Mouse (Mus musculus) limb, embryonic 13.5 days (tissue): ENCODE results near the gene Ccp110. TPM values are rescaled to one million over a fixed set of nuclear protein-coding genes. Genes with fewer than 3 reads are reported as not detected.

Experiments used
- ATAC-seq: fragments of 200-750 bp; cut with Nextera tagmentation; 2 replicates; pipeline ENCODE4 v1.8.0; 2017; ENCODE audit warnings: low read depth, moderate number of reproducible peaks, moderate TSS enrichment; ENCODE audit not compliant: low FRiP score
- H3K27ac ChIP-seq: fragments of 300-500 bp; sonication (generic); 2 replicates; pipeline ENCODE4 v1.5.1; 2015; ENCODE audit warnings: inconsistent platforms, mild to moderate bottlenecking, moderate library complexity
- H3K27me3 ChIP-seq: fragments of 300-500 bp; sonication (generic); 2 replicates; pipeline ENCODE4 v1.6.1; 2015; ENCODE audit warnings: mild to moderate bottlenecking, inconsistent platforms
- H3K36me3 ChIP-seq: fragments of 300-500 bp; sonication (generic); 2 replicates; pipeline ENCODE4 v1.6.1; 2015; ENCODE audit warnings: inconsistent platforms, mild to moderate bottlenecking, moderate library complexity
- H3K4me1 ChIP-seq: fragments of 300-500 bp; sonication (generic); 2 replicates; pipeline ENCODE4 v1.6.1; 2015; ENCODE audit warnings: inconsistent platforms
- H3K4me2 ChIP-seq: fragments of 300-500 bp; sonication (generic); replicated peaks from 2 replicates; pipeline ENCODE4 v1.6.1; 2015; ENCODE audit warnings: inconsistent platforms, mild to moderate bottlenecking, moderate library complexity
- H3K4me3 ChIP-seq: fragments of 300-500 bp; sonication (generic); 2 replicates; pipeline ENCODE4 v1.5.1; 2015; ENCODE audit warnings: moderate library complexity, mild to moderate bottlenecking, inconsistent platforms
- H3K9ac ChIP-seq: fragments of 300-500 bp; sonication (generic); 2 replicates; pipeline ENCODE4 v1.6.1; 2015; ENCODE audit warnings: mild to moderate bottlenecking, inconsistent platforms
- H3K9me3 ChIP-seq: fragments of 300-500 bp; sonication (generic); 2 replicates; pipeline ENCODE4 v1.6.1; 2016; ENCODE audit warnings: inconsistent platforms
- WGBS: fragments of 180-500 bp; shearing (Covaris S2); methylation state at CpG from one replicate; pipeline ENCODE4 v1.1.7; 2015; 5-methylcytosine and 5-hydroxymethylcytosine counted together
- polyA plus RNA-seq: library from polyadenylated mRNA; unstranded; fragments of >200 nt; fragmentation: Nextera tagmentation; extraction: Ambion mirVana; gene quantifications from 2 replicates; pipeline ENCODE4 v1.2.1, GENCODE M21; 2015

Gene Ccp110
- polyA plus RNA-seq: 21.4 and 23.6 TPM in 2 replicates

DNA sequence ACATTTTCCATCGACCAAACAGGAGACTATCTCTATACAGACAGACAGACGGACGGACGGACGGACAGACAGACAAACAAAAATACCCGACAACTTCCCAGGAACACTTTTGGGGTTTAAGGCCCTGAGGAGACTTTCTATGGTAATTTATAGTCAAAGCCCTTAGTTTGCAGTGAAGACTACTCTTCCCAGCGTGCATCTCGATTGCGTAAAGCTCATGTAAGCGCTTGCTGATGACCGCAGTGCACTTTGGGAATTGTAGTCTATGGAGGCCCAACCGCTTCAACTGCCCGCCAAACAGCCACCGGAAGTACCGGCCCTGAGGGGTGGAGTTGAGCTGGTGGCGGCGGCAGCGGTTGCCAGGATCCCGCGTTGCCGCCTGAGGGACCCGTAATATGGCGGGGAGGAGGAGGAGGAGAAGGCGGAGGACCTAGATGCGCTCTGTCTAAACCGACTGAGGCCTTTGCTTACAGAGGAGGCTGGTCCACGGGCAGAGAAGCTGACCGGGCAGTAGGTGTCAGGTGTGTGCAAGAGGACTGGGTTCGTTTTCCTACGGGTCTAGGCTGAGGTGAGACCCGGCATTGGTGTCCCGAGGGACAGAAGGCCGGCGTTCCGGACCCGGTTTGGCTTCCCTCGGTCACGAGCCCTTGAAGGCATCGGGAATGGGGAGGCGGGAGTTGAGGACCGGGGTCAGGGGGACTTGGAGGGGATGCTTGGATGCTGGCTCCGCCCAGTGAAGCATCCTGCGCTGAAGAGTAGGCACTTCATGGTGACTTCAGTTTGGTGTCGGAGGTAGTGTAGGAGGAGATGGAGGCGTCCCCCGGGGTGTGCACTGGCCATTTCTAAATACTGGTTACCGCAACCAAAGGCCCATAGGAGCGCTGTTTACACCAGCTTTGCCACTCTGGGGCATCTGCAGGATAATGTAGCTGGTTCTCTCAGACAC is at the start of gene Ccp110:
Gene Ccp110, plus strand, starts transcription at position 325 of the 946 bp plus-strand sequence.
- ATAC-seq: peak; percentile 97
- H3K9me3 ChIP-seq: no peaks in the 10 kb centered on the region
- 1% methylated on average over 48 of the region's 48 CpGs for WGBS
- peak within 1 kb of the TSS; percentile 74 for H3K4me2 ChIP-seq
- peaks cover 11% of the 10 kb centered on the region for H3K4me1 ChIP-seq
- H3K36me3 ChIP-seq: peaks cover 15% of the 10 kb centered on the region
- H3K9ac ChIP-seq: peak within 1 kb of the TSS; percentile 72
- H3K4me3 ChIP-seq: peak within 1 kb of the TSS; percentile 88
- H3K27me3 ChIP-seq: no peaks in the 10 kb centered on the region
- no peak within 1 kb of the TSS for H3K27ac ChIP-seq

DNA sequence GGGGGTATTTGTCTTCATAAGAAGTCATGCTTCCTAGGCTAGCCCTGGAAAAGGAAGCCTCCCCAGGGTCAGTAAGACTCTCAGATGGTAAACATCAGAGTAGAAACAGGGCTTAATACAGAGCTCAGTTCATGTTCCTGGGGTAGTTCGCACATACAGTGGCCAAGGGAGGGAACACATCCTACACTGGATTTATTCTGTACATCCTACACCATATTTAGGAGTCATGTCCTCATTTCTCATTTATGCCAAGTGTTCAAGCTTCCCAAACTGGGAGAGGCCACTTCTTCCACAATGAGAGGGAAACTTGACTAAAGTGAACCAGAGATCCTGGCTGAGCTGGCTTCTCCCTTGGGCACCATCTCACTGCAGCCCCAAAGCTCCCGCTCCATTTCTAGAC is 44.6 kb upstream of the Ccp110 start:
- Histone ChIP-seq H3K27ac (no peak overlapping the region), H3K36me3 (no peaks in the 10 kb centered on the region), H3K9me3 (peaks cover 7% of the 10 kb centered on the region), H3K9ac (no peak overlapping the region), H3K4me3 (no peak overlapping the region), H3K27me3 (no peaks in the 10 kb centered on the region), H3K4me1 (no peaks in the 10 kb centered on the region), H3K4me2 (no peak overlapping the region)
- ATAC-seq: no peak
- WGBS: 92% methylated on average over 2 of the region's 2 CpGs

DNA sequence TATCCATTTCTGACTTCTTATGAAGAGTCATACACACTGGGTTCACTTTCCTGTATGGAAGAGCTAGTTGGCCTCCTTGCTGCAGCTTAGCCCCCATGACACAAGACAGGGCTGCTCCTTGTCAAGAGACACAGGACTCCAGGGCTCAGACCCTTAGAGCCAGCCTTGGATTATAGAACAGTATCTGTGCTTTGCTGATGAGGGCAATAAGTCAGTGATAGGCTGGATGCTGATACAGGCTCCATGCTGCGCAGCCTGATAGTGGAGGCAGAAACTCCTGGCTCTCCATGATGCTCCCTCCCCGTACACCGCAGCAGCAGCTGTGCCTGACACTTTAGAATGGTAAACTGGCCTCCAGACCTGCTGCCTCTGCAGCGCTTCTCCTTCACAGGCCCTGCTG is 42.2 kb upstream of the Ccp110 start:
- H3K27me3 ChIP-seq: no peaks in the 10 kb centered on the region
- no peaks in the 10 kb centered on the region for H3K9me3 ChIP-seq
- WGBS: 76% methylated on average over 4 of the region's 4 CpGs
- H3K4me3 ChIP-seq: no peak overlapping the region
- no peaks in the 10 kb centered on the region for H3K4me1 ChIP-seq
- no peak for ATAC-seq
- no peaks in the 10 kb centered on the region for H3K36me3 ChIP-seq
- no peak overlapping the region for H3K27ac ChIP-seq
- no peak overlapping the region for H3K9ac ChIP-seq
- H3K4me2 ChIP-seq: no peak overlapping the region

DNA sequence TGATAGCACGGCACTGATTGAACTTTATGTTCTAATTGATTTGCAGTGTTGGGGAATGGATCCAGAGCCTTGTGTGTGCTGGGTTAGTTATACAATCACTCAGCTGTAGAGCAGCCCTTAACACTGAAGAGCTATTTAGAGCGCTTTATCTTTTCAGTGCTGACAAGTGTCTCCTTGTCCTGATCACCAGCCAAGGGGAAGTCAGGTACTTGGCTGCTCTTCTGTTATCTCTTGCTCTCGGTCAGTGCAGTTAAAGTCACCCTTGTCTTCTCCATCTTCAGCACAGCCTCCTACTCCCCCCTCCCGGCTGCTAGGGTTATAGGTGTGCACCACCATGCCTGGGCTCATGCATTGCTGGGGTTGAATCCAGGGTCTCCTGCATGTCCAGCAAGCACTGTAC is 35.5 kb upstream of the Ccp110 start:
- H3K4me1 ChIP-seq: no peaks in the 10 kb centered on the region
- H3K4me3 ChIP-seq: no peak overlapping the region
- H3K9me3 ChIP-seq: no peaks in the 10 kb centered on the region
- 89% methylated on average over 4 of the region's 4 CpGs for WGBS
- no peak overlapping the region for H3K9ac ChIP-seq
- no peaks in the 10 kb centered on the region for H3K36me3 ChIP-seq
- no peak for ATAC-seq
- H3K27ac ChIP-seq: no peak overlapping the region
- no peak overlapping the region for H3K4me2 ChIP-seq
- no peaks in the 10 kb centered on the region for H3K27me3 ChIP-seq

DNA sequence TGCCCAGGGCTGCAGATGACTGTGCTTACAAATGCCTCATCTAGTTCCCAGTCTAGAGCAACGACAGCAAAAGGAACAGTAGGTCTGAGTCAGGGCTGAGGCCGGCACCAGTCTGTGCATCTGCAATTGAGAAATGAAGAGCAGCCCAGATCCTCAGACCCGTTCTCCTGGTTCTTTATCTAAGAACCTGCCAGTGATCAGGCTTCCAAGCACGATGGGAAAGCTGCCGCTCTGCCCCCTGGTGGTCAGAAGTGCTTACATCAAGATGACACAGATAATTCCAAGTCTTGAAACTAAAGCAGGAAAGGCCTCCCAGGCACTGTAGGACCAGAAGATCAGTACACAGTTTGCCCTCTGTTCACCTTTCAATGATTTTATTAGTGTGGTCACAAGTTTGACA is 24.2 kb upstream of the Ccp110 start:
- H3K9ac ChIP-seq: no peak overlapping the region

DNA sequence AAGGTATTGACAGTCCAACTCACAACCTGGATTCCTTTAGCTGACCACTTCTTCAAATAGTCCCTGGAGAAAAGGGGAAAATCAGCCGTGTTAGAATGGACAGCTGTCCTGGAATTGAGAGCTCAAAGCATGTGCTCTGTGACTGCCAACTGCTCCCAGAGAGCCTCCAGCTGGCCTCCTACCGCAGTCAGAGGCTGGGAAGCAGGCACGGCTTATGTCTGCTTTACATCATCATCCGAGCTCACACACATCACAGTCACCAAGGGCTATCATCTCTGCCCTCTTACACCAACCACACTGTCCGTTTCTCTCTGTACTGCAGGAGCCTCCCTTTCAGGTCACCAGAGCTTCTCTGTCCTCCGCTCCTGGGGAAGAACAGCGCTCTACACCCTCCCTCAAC is 23.3 kb upstream of the Ccp110 start:
- ATAC-seq: no peak
- 84% methylated on average over 7 of the region's 7 CpGs for WGBS

More for the DNA sequence above, 24.2 kb upstream of the Ccp110 start:
- Histone ChIP-seq H3K4me3 (no peak overlapping the region), H3K4me2 (no peak overlapping the region), H3K27ac (no peak overlapping the region), H3K9me3 (no peaks in the 10 kb centered on the region), H3K36me3 (peaks cover 57% of the 10 kb centered on the region), H3K4me1 (no peaks in the 10 kb centered on the region), H3K27me3 (no peaks in the 10 kb centered on the region)
- WGBS: 31% methylated on average over 5 of the region's 5 CpGs
- ATAC-seq: peak; percentile 41; the same call in 1 of the 2 replicates

DNA sequence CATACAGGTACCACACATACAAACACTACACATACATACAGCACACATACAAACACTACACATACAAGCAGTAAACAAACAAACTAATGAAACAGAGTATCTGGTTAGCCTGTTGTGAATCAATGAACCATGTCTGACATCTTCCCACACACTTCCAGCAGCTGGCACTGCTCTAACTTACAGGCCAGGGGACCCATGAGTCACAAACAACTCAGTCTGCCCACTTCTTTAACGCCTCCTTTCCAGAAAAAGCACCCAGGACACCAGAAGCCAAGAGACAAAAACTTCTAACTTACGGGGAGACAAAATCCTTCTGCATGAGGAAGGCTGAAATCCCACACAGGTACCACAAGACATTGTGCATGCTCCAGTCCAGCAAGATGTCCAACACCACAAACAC is 21.1 kb upstream of the Ccp110 start:
- Histone ChIP-seq H3K9me3 (no peaks in the 10 kb centered on the region), H3K4me2 (no peak overlapping the region), H3K27me3 (no peaks in the 10 kb centered on the region), H3K4me1 (no peaks in the 10 kb centered on the region), H3K4me3 (no peak overlapping the region), H3K36me3 (peaks cover 79% of the 10 kb centered on the region), H3K9ac (no peak overlapping the region), H3K27ac (no peak overlapping the region)
- 95% methylated on average over 2 of the region's 2 CpGs for WGBS
- ATAC-seq: no peak

More for the DNA sequence above, 23.3 kb upstream of the Ccp110 start:
- Histone ChIP-seq H3K4me1 (no peaks in the 10 kb centered on the region), H3K27me3 (no peaks in the 10 kb centered on the region), H3K4me2 (no peak overlapping the region), H3K4me3 (no peak overlapping the region), H3K9me3 (no peaks in the 10 kb centered on the region), H3K9ac (no peak overlapping the region), H3K36me3 (peaks cover 62% of the 10 kb centered on the region), H3K27ac (no peak overlapping the region)

DNA sequence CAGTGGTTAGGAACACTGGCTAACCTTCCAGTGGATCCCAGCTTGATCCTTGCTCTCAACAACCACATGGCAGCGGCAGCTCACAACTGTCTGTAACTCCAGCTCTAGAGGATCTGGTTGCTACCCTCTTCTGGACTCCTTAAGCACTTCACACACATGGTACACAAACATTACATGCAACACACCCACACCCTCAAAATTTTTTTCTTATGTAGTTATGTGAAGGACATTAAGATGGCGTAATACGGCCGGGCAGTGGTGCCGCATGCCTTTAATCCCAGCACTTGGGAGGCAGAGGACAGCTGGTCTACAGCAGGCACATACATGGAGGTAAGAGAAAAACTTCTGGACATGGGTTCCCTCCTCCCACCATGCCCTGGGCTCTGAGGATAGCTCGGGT is 16.2 kb upstream of the Ccp110 start:
- Histone ChIP-seq H3K27me3 (no peaks in the 10 kb centered on the region), H3K4me1 (no peaks in the 10 kb centered on the region), H3K4me2 (no peak overlapping the region), H3K27ac (no peak overlapping the region), H3K9ac (no peak overlapping the region), H3K36me3 (peaks cover 68% of the 10 kb centered on the region), H3K4me3 (no peak overlapping the region), H3K9me3 (no peaks in the 10 kb centered on the region)
- 93% methylated on average over 6 of the region's 6 CpGs for whole genome bisulfite sequencing
- ATAC-seq: no peak

DNA sequence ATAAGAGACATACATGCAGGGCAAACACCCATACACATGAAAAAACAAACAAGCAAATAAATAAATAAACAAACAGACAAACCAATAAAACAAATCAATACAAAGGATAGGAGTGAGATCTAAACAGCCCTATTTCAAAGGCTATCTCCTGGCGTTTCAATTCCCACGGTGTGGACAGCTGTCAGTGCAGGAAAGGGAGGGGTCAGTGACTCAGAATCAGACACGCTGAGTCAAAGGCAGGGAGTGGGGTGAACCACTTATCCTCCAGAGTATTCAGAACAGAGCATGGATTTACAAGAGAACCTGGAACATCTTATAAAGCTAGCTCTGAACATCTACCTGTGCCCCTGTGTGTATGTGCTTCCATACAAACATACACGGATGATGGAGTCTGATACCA is 15.2 kb upstream of the Ccp110 start:
- Histone ChIP-seq H3K4me3 (no peak overlapping the region), H3K4me1 (no peaks in the 10 kb centered on the region), H3K9me3 (no peaks in the 10 kb centered on the region), H3K36me3 (peaks cover 59% of the 10 kb centered on the region), H3K9ac (no peak overlapping the region), H3K27me3 (no peaks in the 10 kb centered on the region), H3K4me2 (no peak overlapping the region), H3K27ac (no peak overlapping the region)
- 84% methylated on average over 4 of the region's 4 CpGs for WGBS
- ATAC-seq: no peak

DNA sequence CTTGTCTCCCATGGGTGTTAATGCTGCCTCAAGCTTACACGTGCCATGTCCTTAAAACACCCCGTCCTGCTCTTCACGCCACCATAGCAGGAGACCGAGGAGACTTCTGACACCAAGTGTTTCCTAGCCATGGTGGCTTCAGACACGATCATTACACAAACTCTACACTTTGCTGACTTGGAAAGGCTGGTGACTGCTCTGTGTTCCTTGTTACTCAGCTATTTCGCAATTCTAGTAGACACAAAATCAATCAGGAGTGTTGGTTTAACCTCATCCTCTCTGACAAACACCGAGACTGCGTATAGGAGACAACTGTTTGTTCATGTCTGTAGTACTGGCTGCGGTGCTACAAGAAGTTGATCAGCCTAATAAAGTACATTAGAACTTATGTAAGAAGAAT is 13.5 kb upstream of the Ccp110 start:
- H3K27me3 ChIP-seq: no peaks in the 10 kb centered on the region
- no peak overlapping the region for H3K4me2 ChIP-seq
- H3K9me3 ChIP-seq: no peaks in the 10 kb centered on the region
- 94% methylated on average over 9 of the region's 9 CpGs for WGBS
- ATAC-seq: no peak
- peaks cover 48% of the 10 kb centered on the region for H3K36me3 ChIP-seq
- H3K4me1 ChIP-seq: peaks cover 8% of the 10 kb centered on the region
- H3K9ac ChIP-seq: no peak overlapping the region
- H3K27ac ChIP-seq: no peak overlapping the region
- H3K4me3 ChIP-seq: no peak overlapping the region

DNA sequence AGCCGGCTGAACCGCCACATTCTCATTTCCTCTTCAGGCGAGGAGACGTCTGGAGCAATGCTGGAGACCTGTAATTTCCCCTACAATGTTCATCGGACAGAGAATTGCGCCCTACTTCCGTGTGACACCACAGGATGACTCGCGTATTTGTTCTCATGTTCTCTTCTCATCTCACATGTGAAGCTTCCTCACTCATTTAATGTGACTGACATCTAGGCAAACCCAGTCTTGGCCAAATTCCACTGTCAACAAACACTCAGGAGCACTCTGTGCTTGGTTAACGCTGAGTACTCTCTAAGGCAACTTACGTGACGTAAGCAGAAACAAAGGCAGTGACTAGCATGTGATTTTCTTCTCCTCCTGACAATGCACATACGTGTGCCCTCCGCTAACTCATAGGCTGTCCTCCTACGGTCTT is 9.2 kb upstream of the Ccp110 start:
- Histone ChIP-seq H3K4me1 (peaks cover 24% of the 10 kb centered on the region), H3K9me3 (no peaks in the 10 kb centered on the region), H3K36me3 (peaks cover 12% of the 10 kb centered on the region), H3K4me3 (no peak overlapping the region), H3K27ac (no peak overlapping the region), H3K9ac (no peak overlapping the region), H3K4me2 (no peak overlapping the region), H3K27me3 (no peaks in the 10 kb centered on the region)
- no peak for ATAC-seq
- WGBS: 91% methylated on average over 15 of the region's 15 CpGs

DNA sequence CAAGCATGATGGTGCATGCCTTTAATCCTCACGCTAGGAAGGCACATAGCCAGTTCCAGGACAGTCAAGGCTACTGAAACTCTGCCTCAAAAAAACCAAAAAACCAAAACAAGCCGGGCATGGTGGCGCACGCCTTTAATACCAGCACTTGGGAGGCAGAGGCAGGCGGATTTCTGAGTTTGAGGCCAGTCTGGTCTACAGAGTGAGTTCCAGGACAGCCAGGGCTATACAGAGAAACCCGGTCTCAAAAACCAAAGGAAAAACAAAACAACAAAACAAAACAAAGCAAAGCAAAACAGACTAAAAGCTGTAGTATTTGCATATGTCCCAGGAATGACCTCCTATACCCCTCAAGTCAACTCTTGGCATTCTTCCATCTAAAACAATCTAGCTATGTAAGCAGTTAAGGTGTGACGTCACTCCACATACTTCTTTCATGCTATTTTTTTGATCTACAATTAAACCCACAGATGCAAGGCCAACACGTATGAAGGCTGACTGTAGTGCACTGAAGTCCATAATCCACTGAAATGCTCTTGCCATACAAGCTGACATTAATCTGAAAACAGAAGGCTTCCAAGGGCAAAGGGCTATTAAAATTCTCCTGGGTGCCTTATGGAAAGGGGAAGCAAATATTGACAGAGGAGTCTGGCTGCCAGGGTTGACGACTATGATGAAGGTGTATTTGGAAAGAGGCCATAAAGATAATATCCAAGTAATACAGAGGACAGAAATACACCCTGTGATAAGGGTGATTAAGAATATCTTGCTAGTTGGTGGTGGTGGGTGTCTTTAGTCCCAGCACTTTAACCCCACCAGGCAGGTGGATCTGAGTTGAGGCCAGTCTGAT is 8.1 kb upstream of the Ccp110 start:
- WGBS: 77% methylated on average over 9 of the region's 9 CpGs
- peak overlapping the region; percentile 92; the same call in 1 of the 2 replicates for H3K9ac ChIP-seq

More for the DNA sequence above, 8.1 kb upstream of the Ccp110 start:
- peak overlapping the region; percentile 85 for H3K4me3 ChIP-seq
- no peak for ATAC-seq
- peaks cover 24% of the 10 kb centered on the region for H3K4me1 ChIP-seq
- H3K27me3 ChIP-seq: no peaks in the 10 kb centered on the region
- no peaks in the 10 kb centered on the region for H3K9me3 ChIP-seq
- no peak overlapping the region for H3K27ac ChIP-seq
- H3K4me2 ChIP-seq: peak overlapping the region; percentile 84
- H3K36me3 ChIP-seq: peaks cover 3% of the 10 kb centered on the region; the same call in 1 of the 2 replicates
